Mouse (Mus musculus): Measurements from ENCODE around the gene Lrrc1. TPM values are rescaled to one million over a fixed set of nuclear protein-coding genes. Genes with fewer than 3 reads are reported as not detected.
"Not testable (repeated sequence)": the region's sequence is repeated elsewhere in the genome, so short reads cannot be mapped to it uniquely, and the experiment has no call there.

Gene Lrrc1
- 6.0 and 6.1 TPM in 2 replicates for polyA plus RNA-seq (2015; fragmentation: Nextera tagmentation; extraction: Ambion mirVana)

DNA sequence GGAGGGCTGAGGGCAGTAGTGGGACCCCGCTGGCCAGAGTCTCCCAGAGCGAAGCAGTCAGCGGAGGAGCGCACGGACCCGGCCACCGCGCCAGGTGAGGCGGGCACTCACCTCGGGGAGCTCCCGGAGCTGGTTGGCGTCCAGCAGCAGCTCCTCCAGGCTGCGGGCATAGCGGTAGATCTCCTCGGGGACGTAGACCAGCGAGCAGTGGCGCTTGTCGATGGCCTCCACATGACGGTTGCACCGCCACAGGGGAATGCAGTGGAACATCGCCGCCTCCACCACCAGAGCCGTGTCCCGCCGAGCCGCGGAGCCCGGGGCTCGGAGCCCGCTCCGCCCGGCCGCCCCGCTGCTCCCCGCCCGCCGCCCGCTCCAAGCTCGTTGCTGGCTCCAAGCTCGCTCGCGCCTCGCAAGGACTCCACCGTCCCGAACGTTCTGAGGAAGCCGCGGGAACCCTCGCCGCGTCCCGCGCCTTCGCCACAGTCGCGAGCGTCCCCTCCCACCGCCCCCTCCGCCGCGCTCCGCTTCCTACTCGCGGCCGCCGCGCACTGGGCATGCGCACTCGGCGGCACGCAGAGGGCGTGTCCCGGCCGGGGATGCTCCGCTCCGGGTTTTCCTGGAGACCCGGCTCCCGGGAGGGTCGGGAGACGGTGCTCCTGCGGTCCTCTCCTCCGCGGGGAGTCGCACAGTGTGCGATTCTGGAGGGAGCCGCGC is at the start of gene Lrrc1:
Gene Lrrc1 (minus strand): TSS at position 517 of the 714 bp plus-strand sequence.
- H3K27ac ChIP-seq (replicated peaks) = peak within 1 kb of the TSS; percentile 80
- H3K9ac ChIP-seq = peak within 1 kb of the TSS; percentile 82
- H3K4me3 ChIP-seq = peak within 1 kb of the TSS; percentile 66
- under 1% methylated on average over 85 of the region's 88 CpGs for WGBS
- H3K27me3 ChIP-seq = peaks cover 8% of the 10 kb centered on the region
- H3K36me3 ChIP-seq = no peaks in the 10 kb centered on the region
- H3K4me1 ChIP-seq (replicated peaks) = peaks cover 26% of the 10 kb centered on the region
- H3K9me3 ChIP-seq = no peaks in the 10 kb centered on the region
- ATAC-seq (ENCODE audit: low read depth) = peak; percentile 92
- peak within 1 kb of the TSS; percentile 99 for H3K4me2 ChIP-seq

DNA sequence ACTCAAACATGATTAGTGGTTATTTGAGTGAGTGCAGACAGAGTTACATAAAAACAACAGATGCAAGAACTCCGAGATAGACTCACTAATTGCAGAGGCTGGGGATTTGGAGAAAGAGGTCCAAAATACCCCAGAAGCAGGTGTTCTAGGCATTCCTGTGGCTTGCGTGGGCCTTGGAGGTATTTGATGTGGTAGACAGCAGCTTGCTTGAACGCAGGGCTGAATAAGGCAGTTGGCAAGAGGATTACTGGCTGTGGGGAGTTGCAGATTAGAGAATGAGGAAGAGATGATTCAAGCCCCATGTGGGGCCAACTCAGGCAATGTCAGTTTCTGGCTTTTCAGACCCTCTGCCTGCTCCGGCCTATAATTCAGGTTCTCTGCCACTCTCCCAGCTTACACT is 47.8 kb upstream of the Lrrc1 start:
- WGBS = 86% methylated on average over 4 of the region's 4 CpGs
- Histone ChIP-seq H3K27me3 (no peaks in the 10 kb centered on the region), H3K4me3 (no peak overlapping the region), H3K4me1 (replicated peaks) (no peaks in the 10 kb centered on the region), H3K27ac (replicated peaks) (no peak overlapping the region), H3K9me3 (no peaks in the 10 kb centered on the region), H3K36me3 (no peaks in the 10 kb centered on the region), H3K9ac (no peak overlapping the region), H3K4me2 (no peak overlapping the region)
- no peak for ATAC-seq (ENCODE audit: low read depth)

DNA sequence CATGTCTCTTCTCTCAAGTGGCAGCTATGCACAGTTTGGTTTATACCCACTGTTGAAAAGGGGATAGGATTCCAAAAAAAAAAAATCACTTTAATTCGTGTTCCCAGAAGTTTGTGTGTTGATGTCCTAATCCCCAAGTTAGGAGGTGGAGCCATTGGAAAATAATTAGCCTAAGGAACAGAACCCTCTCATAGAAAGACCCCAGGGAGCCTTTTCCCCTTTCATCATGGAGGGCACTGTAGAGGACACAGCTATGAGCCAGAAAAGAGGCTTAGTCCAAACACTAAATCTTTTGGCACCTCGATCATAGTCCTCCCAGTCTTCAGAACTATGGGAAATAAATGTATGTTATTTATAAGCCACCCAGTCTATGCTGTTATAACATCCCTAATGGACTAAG is 44.8 kb upstream of the Lrrc1 start:
- no peak for ATAC-seq (ENCODE audit: low read depth)
- Histone ChIP-seq H3K4me3 (no peak overlapping the region), H3K27me3 (no peaks in the 10 kb centered on the region), H3K36me3 (no peaks in the 10 kb centered on the region), H3K9ac (no peak overlapping the region), H3K9me3 (no peaks in the 10 kb centered on the region), H3K27ac (replicated peaks) (no peak overlapping the region), H3K4me2 (no peak overlapping the region), H3K4me1 (replicated peaks) (no peaks in the 10 kb centered on the region)
- 60% methylated on average over 2 of the region's 2 CpGs for WGBS

DNA sequence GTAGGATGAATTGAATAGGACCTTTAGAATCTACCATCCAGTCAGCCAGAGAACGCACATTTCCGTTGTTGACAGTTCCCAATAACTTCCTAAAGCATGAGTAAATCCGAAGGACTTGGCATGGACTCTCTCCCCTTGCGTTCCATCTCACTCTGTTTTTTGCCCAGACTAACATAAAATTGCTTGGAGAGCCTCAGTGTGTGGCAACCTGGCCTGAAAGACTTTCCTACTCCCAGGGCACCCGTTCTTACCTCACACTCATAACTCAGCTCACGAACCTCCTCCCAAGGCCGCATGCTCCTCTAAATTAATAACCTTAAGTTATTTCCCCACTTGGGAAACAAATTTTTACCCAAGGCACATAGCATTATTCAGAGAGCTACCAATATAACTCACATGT is 42.9 kb upstream of the Lrrc1 start:
- H3K9ac ChIP-seq = no peak overlapping the region

DNA sequence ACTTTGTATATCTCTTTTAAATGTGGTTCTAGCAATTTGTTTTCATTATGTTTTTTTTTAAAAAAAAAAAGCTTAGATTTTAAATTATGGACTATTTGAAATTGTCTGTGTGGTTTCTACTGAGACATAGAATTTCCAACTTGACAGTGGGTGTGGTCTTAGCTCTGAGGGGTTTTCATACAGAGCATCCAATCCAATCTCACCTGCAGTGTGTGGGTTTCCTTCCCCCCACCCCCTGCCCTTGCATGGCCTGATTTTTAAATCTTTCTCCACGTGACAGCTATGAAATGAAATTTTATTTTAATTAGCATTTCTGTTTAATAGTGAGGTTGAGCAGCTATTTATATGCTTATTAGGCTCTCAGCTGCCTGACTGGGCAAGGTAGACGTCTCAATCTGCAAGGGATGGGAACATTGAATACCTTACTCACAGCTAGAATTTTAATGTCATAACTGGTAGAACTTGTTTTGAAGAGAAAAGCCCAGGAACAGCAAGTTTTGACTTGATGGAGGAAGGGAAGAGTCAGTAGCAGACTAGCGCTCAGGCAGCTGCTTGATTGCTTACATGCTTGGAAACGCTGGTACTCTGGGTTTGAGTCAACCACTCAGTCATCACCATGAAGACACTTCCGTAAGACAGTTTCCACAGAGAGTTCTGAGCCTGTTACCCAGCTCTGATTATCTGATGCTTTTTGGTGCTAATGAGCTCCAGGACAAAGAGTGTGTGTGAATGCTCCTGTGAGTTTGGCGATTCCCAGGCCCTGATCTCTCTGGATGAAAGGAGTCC is 42.3 kb upstream of the Lrrc1 start:
- Histone ChIP-seq H3K9ac (no peak overlapping the region), H3K9me3 (no peaks in the 10 kb centered on the region), H3K27ac (replicated peaks) (no peak overlapping the region), H3K36me3 (no peaks in the 10 kb centered on the region), H3K27me3 (no peaks in the 10 kb centered on the region), H3K4me2 (no peak overlapping the region), H3K4me1 (replicated peaks) (no peaks in the 10 kb centered on the region), H3K4me3 (no peak overlapping the region)
- WGBS = 62% methylated on average over 6 of the region's 6 CpGs
- ATAC-seq (ENCODE audit: low read depth) = no peak

More for the DNA sequence above, 42.9 kb upstream of the Lrrc1 start:
- no peak for ATAC-seq (ENCODE audit: low read depth)
- no peaks in the 10 kb centered on the region for H3K36me3 ChIP-seq
- H3K4me2 ChIP-seq = no peak overlapping the region
- H3K9me3 ChIP-seq = no peaks in the 10 kb centered on the region
- H3K27me3 ChIP-seq = no peaks in the 10 kb centered on the region
- no peaks in the 10 kb centered on the region for H3K4me1 ChIP-seq (replicated peaks)
- no peak overlapping the region for H3K27ac ChIP-seq (replicated peaks)
- 82% methylated on average over 7 of the region's 7 CpGs for WGBS
- no peak overlapping the region for H3K4me3 ChIP-seq

DNA sequence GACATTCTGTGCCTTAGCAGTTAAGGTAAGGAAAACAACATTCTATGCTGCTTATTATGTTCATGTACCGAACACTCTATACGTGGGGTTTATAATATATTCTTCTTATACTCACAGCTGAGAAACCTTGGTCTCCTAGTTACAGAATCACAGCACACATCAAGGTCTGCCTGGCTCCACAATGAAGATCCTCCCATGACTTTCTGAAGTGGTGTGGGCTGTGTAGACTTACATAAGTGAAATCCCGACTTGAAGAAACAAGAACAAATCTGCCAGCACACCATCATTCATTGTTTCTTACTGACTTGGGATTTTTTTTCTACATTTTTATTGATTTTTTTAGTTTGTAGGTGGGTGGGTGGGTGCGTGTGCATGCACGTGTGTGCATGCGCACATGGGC is 40.1 kb upstream of the Lrrc1 start:
- Histone ChIP-seq H3K4me1 (replicated peaks) (no peaks in the 10 kb centered on the region), H3K27ac (replicated peaks) (no peak overlapping the region), H3K27me3 (no peaks in the 10 kb centered on the region), H3K36me3 (no peaks in the 10 kb centered on the region), H3K4me3 (no peak overlapping the region), H3K9me3 (no peaks in the 10 kb centered on the region), H3K4me2 (no peak overlapping the region), H3K9ac (no peak overlapping the region)
- no peak for ATAC-seq (ENCODE audit: low read depth)
- WGBS = 93% methylated on average over 6 of the region's 6 CpGs

DNA sequence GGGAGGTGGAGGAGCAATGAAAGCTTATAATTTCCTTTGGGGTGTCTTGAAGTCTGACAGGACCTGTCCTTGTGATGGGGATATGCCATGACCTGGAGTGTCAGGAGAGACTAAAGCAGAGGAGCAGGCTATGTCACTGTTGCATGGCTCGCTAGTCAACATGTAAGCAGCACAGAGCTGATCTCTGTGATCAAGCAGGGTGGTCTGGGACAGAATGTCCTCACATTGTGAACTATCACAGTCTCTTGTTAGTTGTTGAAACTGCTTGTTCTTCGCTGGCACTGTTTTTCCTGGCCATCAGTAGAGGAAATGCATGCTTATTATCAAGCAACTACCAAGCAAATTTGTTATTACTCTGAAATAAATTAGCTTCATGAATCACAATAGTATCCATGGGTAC is 38.6 kb upstream of the Lrrc1 start:
- no peaks in the 10 kb centered on the region for H3K4me1 ChIP-seq (replicated peaks)
- no peak overlapping the region for H3K4me3 ChIP-seq
- 74% methylated on average over 2 of the region's 2 CpGs for WGBS
- no peaks in the 10 kb centered on the region for H3K36me3 ChIP-seq
- ATAC-seq (ENCODE audit: low read depth) = no peak
- no peak overlapping the region for H3K9ac ChIP-seq
- no peaks in the 10 kb centered on the region for H3K27me3 ChIP-seq
- no peaks in the 10 kb centered on the region for H3K9me3 ChIP-seq
- no peak overlapping the region for H3K27ac ChIP-seq (replicated peaks)
- H3K4me2 ChIP-seq = no peak overlapping the region

DNA sequence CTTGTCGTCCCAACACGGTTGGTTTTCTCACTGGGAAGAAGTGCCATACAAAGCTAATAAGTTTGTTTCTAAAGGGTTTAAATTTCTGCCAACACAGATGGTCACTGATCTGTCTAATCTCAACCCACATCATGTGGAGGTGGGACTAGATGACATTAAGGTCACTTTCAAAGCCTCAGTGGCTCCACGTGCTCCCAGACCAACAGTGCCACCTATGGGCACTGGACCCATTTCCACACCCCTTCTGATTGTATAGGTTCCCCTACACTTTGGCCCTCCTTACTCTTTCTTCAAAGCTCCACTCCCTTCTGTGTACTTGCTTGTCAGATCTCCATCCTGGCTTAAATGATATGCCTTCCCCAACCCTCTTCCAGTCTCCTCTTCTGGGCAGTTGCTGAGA is 35.2 kb upstream of the Lrrc1 start:
- no peak overlapping the region for H3K4me3 ChIP-seq
- no peaks in the 10 kb centered on the region for H3K9me3 ChIP-seq
- H3K27me3 ChIP-seq = no peaks in the 10 kb centered on the region
- no peak overlapping the region for H3K27ac ChIP-seq (replicated peaks)
- no peak for ATAC-seq (ENCODE audit: low read depth)
- no peaks in the 10 kb centered on the region for H3K36me3 ChIP-seq
- WGBS = 75% methylated on average over 3 of the region's 3 CpGs
- no peak overlapping the region for H3K4me2 ChIP-seq
- no peak overlapping the region for H3K9ac ChIP-seq
- no peaks in the 10 kb centered on the region for H3K4me1 ChIP-seq (replicated peaks)

DNA sequence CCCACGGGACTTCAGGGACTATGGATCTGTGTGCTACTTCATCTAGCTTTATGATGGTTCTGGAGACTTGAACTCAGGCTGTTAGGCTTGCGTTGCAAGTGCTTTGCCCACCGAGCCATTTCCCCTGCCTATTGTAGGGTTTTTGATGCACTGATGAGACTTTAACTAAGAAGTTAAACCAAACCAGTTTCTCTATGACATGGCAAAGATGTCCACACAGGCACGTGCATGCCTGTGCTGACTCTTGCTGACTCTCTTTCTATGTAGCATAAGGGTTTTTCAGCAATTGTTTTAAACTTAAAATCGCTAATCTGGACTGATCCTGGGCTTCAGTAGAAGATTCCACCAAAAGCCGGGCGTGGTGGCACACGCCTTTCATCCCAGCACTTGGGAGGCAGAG is 33.3 kb upstream of the Lrrc1 start:
- Histone ChIP-seq H3K27me3 (no peaks in the 10 kb centered on the region), H3K9me3 (no peaks in the 10 kb centered on the region), H3K4me2 (no peak overlapping the region), H3K9ac (no peak overlapping the region), H3K27ac (replicated peaks) (no peak overlapping the region), H3K4me1 (replicated peaks) (no peaks in the 10 kb centered on the region), H3K36me3 (no peaks in the 10 kb centered on the region), H3K4me3 (no peak overlapping the region)
- no peak for ATAC-seq (ENCODE audit: low read depth)
- 96% methylated on average over 8 of the region's 8 CpGs for WGBS

DNA sequence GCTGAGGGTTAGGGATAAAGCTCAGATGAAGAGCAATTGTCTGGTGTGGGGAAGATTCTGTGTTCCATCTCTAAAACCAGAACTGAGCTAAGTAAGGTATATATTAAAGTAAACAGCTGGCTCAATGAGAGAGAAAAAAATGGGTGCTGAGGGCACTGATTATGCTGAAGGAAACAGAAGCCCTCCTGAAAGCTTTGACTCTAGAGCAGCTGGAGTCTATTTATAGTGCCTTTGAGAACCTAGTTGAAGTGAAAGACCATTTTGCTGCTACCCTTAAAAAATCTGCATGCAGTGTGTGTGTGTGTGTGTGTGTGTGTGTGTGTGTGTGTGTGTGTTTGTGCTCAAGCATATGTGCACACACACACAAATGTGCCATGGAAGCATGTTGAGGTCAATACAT is 32.7 kb upstream of the Lrrc1 start:
- Histone ChIP-seq H3K9ac (no peak overlapping the region), H3K4me1 (replicated peaks) (no peaks in the 10 kb centered on the region), H3K4me3 (no peak overlapping the region), H3K27ac (replicated peaks) (no peak overlapping the region), H3K36me3 (no peaks in the 10 kb centered on the region), H3K9me3 (no peaks in the 10 kb centered on the region), H3K4me2 (no peak overlapping the region), H3K27me3 (no peaks in the 10 kb centered on the region)
- ATAC-seq (ENCODE audit: low read depth) = no peak

DNA sequence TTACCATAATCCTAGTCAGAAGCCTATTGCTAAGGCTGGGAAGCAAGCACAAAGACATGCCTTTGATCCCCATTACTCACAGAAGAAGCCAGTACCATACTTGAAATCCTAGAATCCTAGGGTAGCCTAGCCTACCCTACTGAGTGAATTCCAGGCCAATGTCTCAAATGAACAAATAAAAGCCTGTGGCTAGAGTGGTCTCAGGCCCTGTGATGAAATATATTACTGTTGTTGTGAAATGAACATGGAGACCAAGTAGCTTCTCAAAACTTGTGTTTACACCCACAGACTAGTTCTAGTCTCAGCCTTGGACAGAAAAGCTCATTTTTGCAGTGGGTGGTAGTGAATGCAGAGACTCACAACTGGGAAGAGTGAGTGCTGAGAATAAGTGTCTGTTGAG is 31.6 kb upstream of the Lrrc1 start:
- H3K27ac ChIP-seq (replicated peaks) = no peak overlapping the region
- no peak overlapping the region for H3K9ac ChIP-seq
- H3K9me3 ChIP-seq = no peaks in the 10 kb centered on the region
- no peaks in the 10 kb centered on the region for H3K4me1 ChIP-seq (replicated peaks)
- no peak for ATAC-seq (ENCODE audit: low read depth)
- H3K4me2 ChIP-seq = no peak overlapping the region
- no peaks in the 10 kb centered on the region for H3K27me3 ChIP-seq
- no peak overlapping the region for H3K4me3 ChIP-seq
- H3K36me3 ChIP-seq = no peaks in the 10 kb centered on the region

DNA sequence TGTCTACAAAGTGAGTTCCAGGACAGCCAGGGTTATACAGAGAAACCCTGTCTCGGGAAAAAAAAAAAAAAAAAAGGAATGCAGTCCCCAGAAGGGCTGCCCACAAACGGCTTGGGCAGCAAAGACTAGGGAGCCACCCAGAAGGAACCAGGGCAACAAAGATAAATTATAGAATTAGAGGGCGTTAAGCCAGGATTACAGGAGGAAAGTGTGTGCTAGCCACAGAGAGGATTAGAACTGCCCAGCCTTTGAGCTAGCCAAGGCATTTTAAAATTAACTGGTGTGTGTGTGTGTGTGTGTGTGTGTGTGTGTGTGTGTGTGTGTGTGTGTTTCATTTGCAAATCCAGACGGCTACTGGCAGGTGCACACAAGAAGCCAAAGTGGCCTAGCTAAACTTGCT is 30.3 kb upstream of the Lrrc1 start:
- not testable (repeated sequence) for H3K4me1 ChIP-seq (replicated peaks); H3K27me3 ChIP-seq; H3K9ac ChIP-seq; H3K36me3 ChIP-seq; H3K27ac ChIP-seq (replicated peaks); H3K4me2 ChIP-seq; ATAC-seq (ENCODE audit: low read depth); H3K4me3 ChIP-seq; H3K9me3 ChIP-seq
- 65% methylated on average over 4 of the region's 4 CpGs for WGBS

DNA sequence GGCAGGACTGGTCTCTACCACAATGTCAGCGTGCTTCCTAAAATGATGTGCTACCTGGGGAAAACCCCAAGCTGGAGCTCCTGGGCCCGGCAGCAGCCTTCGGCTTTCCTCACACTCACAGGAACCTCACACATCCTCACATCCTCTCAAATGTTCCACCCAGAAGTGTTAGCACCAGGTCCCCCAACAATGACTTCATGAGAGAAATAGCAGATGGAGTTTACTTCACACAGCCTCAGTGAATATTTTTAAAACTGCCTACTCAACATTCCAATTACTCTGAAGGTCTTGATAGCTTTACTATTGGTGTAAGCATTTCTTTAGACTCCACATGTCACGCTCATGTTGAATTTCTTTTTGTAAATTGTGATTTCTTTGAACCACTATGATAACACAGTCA is 27.2 kb upstream of the Lrrc1 start:
- Histone ChIP-seq H3K27me3 (no peaks in the 10 kb centered on the region), H3K4me3 (no peak overlapping the region), H3K36me3 (no peaks in the 10 kb centered on the region), H3K4me1 (replicated peaks) (no peaks in the 10 kb centered on the region), H3K9me3 (no peaks in the 10 kb centered on the region), H3K4me2 (no peak overlapping the region), H3K27ac (replicated peaks) (no peak overlapping the region), H3K9ac (no peak overlapping the region)
- WGBS = 93% methylated on average over 4 of the region's 4 CpGs
- ATAC-seq (ENCODE audit: low read depth) = no peak
